Mouse (Mus musculus) midbrain, postnatal 0 days (tissue): ENCODE measurements around the gene Mzf1. TPM values are rescaled to one million over a fixed set of nuclear protein-coding genes. Genes with fewer than 3 reads are reported as not detected.

Experiments
- ATAC-seq: fragments of 200-750 bp; cut with Nextera tagmentation; 2 replicates; pipeline ENCODE4 v1.8.0; 2017; ENCODE audit warnings: moderate number of reproducible peaks, mild to moderate bottlenecking, moderate TSS enrichment, moderate library complexity; ENCODE audit not compliant: low FRiP score
- DNase-seq: peaks from one replicate; pipeline ENCODE4 v3.0.0-alpha.2; 2015; ENCODE audit warnings: low spot score
- H3K27ac ChIP-seq: fragments of 300-500 bp; sonication (generic); 2 replicates; pipeline ENCODE4 v1.5.1; 2014; ENCODE audit warnings: low read depth, mild to moderate bottlenecking, low read length, mixed read lengths
- H3K27me3 ChIP-seq: fragments of 300-500 bp; sonication (generic); 2 replicates; pipeline ENCODE4 v1.6.1; 2014; ENCODE audit warnings: low read length, control low read depth, mixed read lengths; ENCODE audit not compliant: insufficient read depth
- H3K36me3 ChIP-seq: fragments of 300-500 bp; sonication (generic); 2 replicates; pipeline ENCODE4 v1.6.1; 2014; ENCODE audit warnings: low read length, control low read depth, mixed read lengths; ENCODE audit not compliant: insufficient read depth
- H3K4me1 ChIP-seq: fragments of 300-500 bp; sonication (generic); 2 replicates; pipeline ENCODE4 v1.6.1; 2014; ENCODE audit warnings: mild to moderate bottlenecking, control low read depth, antibody characterized with exemption, low read length, mixed read lengths; ENCODE audit not compliant: insufficient read depth
- H3K4me2 ChIP-seq: fragments of 300-500 bp; sonication (generic); 2 replicates; pipeline ENCODE4 v1.6.1; 2014; ENCODE audit warnings: low read depth, mild to moderate bottlenecking, low read length, mixed read lengths; ENCODE audit not compliant: poor library complexity, severe bottlenecking
- H3K4me3 ChIP-seq: fragments of 300-500 bp; sonication (generic); 2 replicates; pipeline ENCODE4 v1.5.1; 2014; ENCODE audit warnings: low read depth, mild to moderate bottlenecking, low read length, moderate library complexity
- H3K9ac ChIP-seq: fragments of 300-500 bp; sonication (generic); replicated peaks from 2 replicates; pipeline ENCODE4 v1.6.1; 2014; ENCODE audit warnings: mild to moderate bottlenecking, low read length, moderate library complexity, mixed read lengths; ENCODE audit not compliant: poor library complexity, severe bottlenecking
- H3K9me3 ChIP-seq: fragments of 300-500 bp; sonication (generic); 2 replicates; pipeline ENCODE4 v1.6.1; 2016; ENCODE audit warnings: low read length, control low read depth
- CTCF ChIP-seq: IDR thresholded peaks from 2 replicates; pipeline ENCODE4 v1.5.1; 2016; ENCODE audit warnings: antibody characterized with exemption, mild to moderate bottlenecking
- WGBS: fragments of 180-500 bp; shearing (Covaris S2); extraction: QIAGEN DNeasy Blood & Tissue Kit; methylation state at CpG from one replicate; pipeline ENCODE4 v1.1.7; 2014; 5-methylcytosine and 5-hydroxymethylcytosine counted together
- polyA plus RNA-seq: library from polyadenylated mRNA; unstranded; fragments of >200 nt; fragmentation: Nextera tagmentation; extraction: Ambion mirVana; gene quantifications from 2 replicates; pipeline ENCODE4 v1.2.1, GENCODE M21; 2015
- total RNA-seq: library from RNA; depleted of rRNA; stranded (reverse); fragments of >200 nt; gene quantifications from 2 replicates; pipeline ENCODE4 v1.2.3, GENCODE M21; 2014

Mzf1 gene
- total and polyA plus RNA-seq, 2 experiments from 2014 or later: 12.2 to 14.4 TPM

- 88% methylated on average over 7 of the region's 7 CpGs for WGBS
- Histone ChIP-seq H3K9ac (no peak overlapping the region), H3K4me2 (no peak overlapping the region), H3K27ac (no peak overlapping the region), H3K36me3 (peaks cover 58% of the 10 kb centered on the region), H3K27me3 (no peaks in the 10 kb centered on the region), H3K4me1 (peaks cover 6% of the 10 kb centered on the region), H3K9me3 (no peaks in the 10 kb centered on the region), H3K4me3 (no peak overlapping the region)
- ATAC-seq: no peak
- TF ChIP-seq CTCF: no peak
- DNase-seq: no peak
Measured at GRCm38 (mm10) chr7:13032541-13032940, 22.0 kb downstream of the Mzf1 start.

- H3K4me2 ChIP-seq: no peak overlapping the region
- no peak overlapping the region for H3K27ac ChIP-seq
- no peak overlapping the region for H3K9ac ChIP-seq
- peaks cover 64% of the 10 kb centered on the region for H3K36me3 ChIP-seq
- 78% methylated on average over 2 of the region's 2 CpGs for WGBS
- DNase-seq (no peak), ATAC-seq (no peak)
- H3K4me1 ChIP-seq: peaks cover 6% of the 10 kb centered on the region
- H3K4me3 ChIP-seq: no peak overlapping the region
- no peaks in the 10 kb centered on the region for H3K9me3 ChIP-seq
- H3K27me3 ChIP-seq: no peaks in the 10 kb centered on the region
- no peak for TF ChIP-seq CTCF
Measured at GRCm38 (mm10) chr7:13031983-13032382, 22.6 kb downstream of the Mzf1 start.

GRCm38 (mm10) chr7:13031069-13031468, 23.5 kb downstream of the Mzf1 start:
- DNase-seq (peak; percentile 51), ATAC-seq (no peak)
- Histone ChIP-seq H3K4me3 (no peak overlapping the region), H3K36me3 (peaks cover 63% of the 10 kb centered on the region), H3K4me2 (no peak overlapping the region), H3K9me3 (no peaks in the 10 kb centered on the region), H3K27me3 (no peaks in the 10 kb centered on the region), H3K4me1 (peaks cover 6% of the 10 kb centered on the region), H3K9ac (no peak overlapping the region), H3K27ac (no peak overlapping the region)
- WGBS: 67% methylated on average over 5 of the region's 5 CpGs
- TF ChIP-seq CTCF: peak; percentile 68

GRCm38 (mm10) chr7:13028986-13029385, 25.6 kb downstream of the Mzf1 start:
- no peaks in the 10 kb centered on the region for H3K9me3 ChIP-seq
- no peak for TF ChIP-seq CTCF
- H3K36me3 ChIP-seq: peaks cover 57% of the 10 kb centered on the region
- no peak overlapping the region for H3K4me2 ChIP-seq
- ATAC-seq: no peak
- no peak for DNase-seq
- H3K27me3 ChIP-seq: no peaks in the 10 kb centered on the region
- no peak overlapping the region for H3K4me3 ChIP-seq
- H3K27ac ChIP-seq: no peak overlapping the region
- WGBS: 86% methylated on average over 4 of the region's 4 CpGs
- peaks cover 11% of the 10 kb centered on the region for H3K4me1 ChIP-seq
- H3K9ac ChIP-seq: no peak overlapping the region

- Histone ChIP-seq H3K27me3 (no peaks in the 10 kb centered on the region), H3K4me1 (peaks cover 5% of the 10 kb centered on the region; the same call in 1 of the 2 replicates), H3K27ac (peak overlapping the region; percentile 99), H3K4me3 (peak overlapping the region; percentile 85), H3K4me2 (peak overlapping the region; percentile 96), H3K9me3 (no peaks in the 10 kb centered on the region), H3K36me3 (peaks cover 41% of the 10 kb centered on the region), H3K9ac (peak overlapping the region; percentile 93)
- WGBS: 33% methylated on average over 4 of the region's 4 CpGs
- TF ChIP-seq CTCF: no peak
- DNase-seq (no peak), ATAC-seq (no peak)
Measured at GRCm38 (mm10) chr7:13025511-13026112, 29.0 kb downstream of the Mzf1 start.

GRCm38 (mm10) chr7:13024805-13025204, 29.8 kb downstream of the Mzf1 start:
- WGBS: under 1% methylated on average over 38 of the region's 44 CpGs
- Histone ChIP-seq H3K4me1 (peaks cover 5% of the 10 kb centered on the region; the same call in 1 of the 2 replicates), H3K27ac (peak overlapping the region; percentile 99), H3K36me3 (peaks cover 33% of the 10 kb centered on the region), H3K4me3 (peak overlapping the region; percentile 85), H3K9ac (peak overlapping the region; percentile 93), H3K27me3 (no peaks in the 10 kb centered on the region), H3K9me3 (no peaks in the 10 kb centered on the region), H3K4me2 (peak overlapping the region; percentile 96)
- TF ChIP-seq CTCF: peak; percentile 53; the same call in 1 of the 2 replicates
- DNase-seq (peak; percentile 85), ATAC-seq (peak; percentile 67)
